Mouse (Mus musculus): ENCODE data around the gene Il1rl1. TPM values are rescaled to one million over a fixed set of nuclear protein-coding genes. Genes with fewer than 3 reads are reported as not detected.
A peak's percentile ranks its signal among the peaks of the same experiment; 100 is the strongest.

Il1rl1 gene
- polyA plus RNA-seq, 1 experiment from 2014 or later, result 1.4 TPM

- TF ChIP-seq CTCF (IDR thresholded peaks at IDR 0.05; ENCODE audit: low read depth), result no peak
- no peak for TF ChIP-seq EP300 (IDR thresholded peaks at IDR 0.05; ENCODE audit: low read depth)
- Histone ChIP-seq H3K27ac (ENCODE audit: low read depth) (no peak overlapping the region), H3K4me3 (ENCODE audit: low read depth, low read length) (no peak overlapping the region), H3K4me1 (ENCODE audit: insufficient read depth) (peaks cover 8% of the 10 kb centered on the region), H3K9ac (replicated peaks) (no peak overlapping the region), H3K4me2 (ENCODE audit: low read depth, low read length) (no peak overlapping the region), H3K27me3 (ENCODE audit: insufficient read depth, low read length) (no peaks in the 10 kb centered on the region), H3K9me3 (ENCODE audit: low read length) (no peaks in the 10 kb centered on the region), H3K36me3 (replicated peaks; ENCODE audit: insufficient read depth, low read length) (no peaks in the 10 kb centered on the region)
- DNase-seq, result no peak
- WGBS (ENCODE audit: insufficient replicate concordance), result 47% methylated on average over 7 of the region's 7 CpGs
- no peak for ATAC-seq
Measured at GRCm38 (mm10) chr1:40414863-40415656, 14.3 kb upstream of the Il1rl1 start.

GRCm38 (mm10) chr1:40417034-40417433 is 12.3 kb upstream of the Il1rl1 start:
- H3K27ac ChIP-seq (ENCODE audit: low read depth), result no peak overlapping the region
- ATAC-seq (no peak), DNase-seq (no peak)
- H3K4me2 ChIP-seq (ENCODE audit: low read depth, low read length), result no peak overlapping the region
- H3K27me3 ChIP-seq (ENCODE audit: insufficient read depth, low read length), result no peaks in the 10 kb centered on the region
- no peak overlapping the region for H3K4me3 ChIP-seq (ENCODE audit: low read depth, low read length)
- no peaks in the 10 kb centered on the region for H3K9me3 ChIP-seq (ENCODE audit: low read length)
- 75% methylated on average over 2 of the region's 2 CpGs for WGBS (ENCODE audit: insufficient replicate concordance)
- H3K9ac ChIP-seq (replicated peaks), result no peak overlapping the region
- H3K4me1 ChIP-seq (ENCODE audit: insufficient read depth), result peaks cover 8% of the 10 kb centered on the region
- TF ChIP-seq EP300 (IDR thresholded peaks at IDR 0.05; ENCODE audit: low read depth), result no peak
- no peak for TF ChIP-seq CTCF (IDR thresholded peaks at IDR 0.05; ENCODE audit: low read depth)
- no peaks in the 10 kb centered on the region for H3K36me3 ChIP-seq (replicated peaks; ENCODE audit: insufficient read depth, low read length)

GRCm38 (mm10) chr1:40418512-40418911 is 10.9 kb upstream of the Il1rl1 start:
- no peak for DNase-seq
- H3K9ac ChIP-seq (replicated peaks), result no peak overlapping the region
- 0 out of 2 replicates have a peak, but pooled peaks have one; percentile 54 for TF ChIP-seq EP300 (IDR thresholded peaks at IDR 0.05; ENCODE audit: low read depth)
- no peak for TF ChIP-seq CTCF (IDR thresholded peaks at IDR 0.05; ENCODE audit: low read depth)
- no peaks in the 10 kb centered on the region for H3K27me3 ChIP-seq (ENCODE audit: insufficient read depth, low read length)
- H3K27ac ChIP-seq (ENCODE audit: low read depth), result no peak overlapping the region
- no peak for ATAC-seq
- no peak overlapping the region for H3K4me3 ChIP-seq (ENCODE audit: low read depth, low read length)
- peaks cover 8% of the 10 kb centered on the region for H3K4me1 ChIP-seq (ENCODE audit: insufficient read depth)
- no peak overlapping the region for H3K4me2 ChIP-seq (ENCODE audit: low read depth, low read length)
- no peaks in the 10 kb centered on the region for H3K9me3 ChIP-seq (ENCODE audit: low read length)
- 24% methylated on average over 5 of the region's 5 CpGs for WGBS (ENCODE audit: insufficient replicate concordance)
- H3K36me3 ChIP-seq (replicated peaks; ENCODE audit: insufficient read depth, low read length), result no peaks in the 10 kb centered on the region

GRCm38 (mm10) chr1:40423892-40424291 is 5.5 kb upstream of the Il1rl1 start:
- 67% methylated on average over 6 of the region's 6 CpGs for whole genome bisulfite sequencing (ENCODE audit: insufficient replicate concordance)
- 0 out of 2 replicates have a peak, but pooled peaks cover under 1% of the 10 kb centered on the region for H3K4me1 ChIP-seq (ENCODE audit: insufficient read depth)
- H3K36me3 ChIP-seq (replicated peaks; ENCODE audit: insufficient read depth, low read length), result no peaks in the 10 kb centered on the region
- H3K27me3 ChIP-seq (ENCODE audit: insufficient read depth, low read length), result no peaks in the 10 kb centered on the region
- no peak overlapping the region for H3K4me2 ChIP-seq (ENCODE audit: low read depth, low read length)
- DNase-seq, result no peak
- H3K4me3 ChIP-seq (ENCODE audit: low read depth, low read length), result no peak overlapping the region
- ATAC-seq, result no peak
- no peaks in the 10 kb centered on the region for H3K9me3 ChIP-seq (ENCODE audit: low read length)
- no peak overlapping the region for H3K27ac ChIP-seq (ENCODE audit: low read depth)
- TF ChIP-seq CTCF (IDR thresholded peaks at IDR 0.05; ENCODE audit: low read depth) (no peak), EP300 (IDR thresholded peaks at IDR 0.05; ENCODE audit: low read depth) (no peak)
- no peak overlapping the region for H3K9ac ChIP-seq (replicated peaks)

- 63% methylated on average over 9 of the region's 9 CpGs for WGBS (ENCODE audit: insufficient replicate concordance)
- 0 out of 2 replicates have a peak, but pooled peaks cover 3% of the 10 kb centered on the region for H3K4me1 ChIP-seq (ENCODE audit: insufficient read depth)
- no peaks in the 10 kb centered on the region for H3K9me3 ChIP-seq (ENCODE audit: low read length)
Measured at GRCm38 (mm10) chr1:40427270-40427669, 2.1 kb upstream of the Il1rl1 start.

GRCm38 (mm10) chr1:40427901-40428300 is 1.5 kb upstream of the Il1rl1 start:
- no peak for ATAC-seq
- TF ChIP-seq EP300 (IDR thresholded peaks at IDR 0.05; ENCODE audit: low read depth) (no peak), CTCF (IDR thresholded peaks at IDR 0.05; ENCODE audit: low read depth) (no peak)
- no peak for DNase-seq
- H3K9me3 ChIP-seq (ENCODE audit: low read length), result no peaks in the 10 kb centered on the region
- H3K4me3 ChIP-seq (ENCODE audit: low read depth, low read length), result no peak overlapping the region
- 75% methylated on average over 1 of the region's 1 CpGs for WGBS (ENCODE audit: insufficient replicate concordance)
- no peaks in the 10 kb centered on the region for H3K27me3 ChIP-seq (ENCODE audit: insufficient read depth, low read length)
- 0 out of 2 replicates have a peak, but pooled peaks cover 3% of the 10 kb centered on the region for H3K4me1 ChIP-seq (ENCODE audit: insufficient read depth)
- H3K27ac ChIP-seq (ENCODE audit: low read depth), result no peak overlapping the region
- no peak overlapping the region for H3K9ac ChIP-seq (replicated peaks)
- H3K4me2 ChIP-seq (ENCODE audit: low read depth, low read length), result no peak overlapping the region
- no peaks in the 10 kb centered on the region for H3K36me3 ChIP-seq (replicated peaks; ENCODE audit: insufficient read depth, low read length)

More at GRCm38 (mm10) chr1:40427270-40427669, 2.1 kb upstream of the Il1rl1 start:
- ATAC-seq (no peak), DNase-seq (no peak)
- Histone ChIP-seq H3K27ac (ENCODE audit: low read depth) (no peak overlapping the region), H3K4me3 (ENCODE audit: low read depth, low read length) (no peak overlapping the region), H3K9ac (replicated peaks) (no peak overlapping the region), H3K27me3 (ENCODE audit: insufficient read depth, low read length) (no peaks in the 10 kb centered on the region), H3K36me3 (replicated peaks; ENCODE audit: insufficient read depth, low read length) (no peaks in the 10 kb centered on the region), H3K4me2 (ENCODE audit: low read depth, low read length) (no peak overlapping the region)
- TF ChIP-seq CTCF (IDR thresholded peaks at IDR 0.05; ENCODE audit: low read depth) (no peak), EP300 (IDR thresholded peaks at IDR 0.05; ENCODE audit: low read depth) (no peak)
